Mouse (Mus musculus): ENCODE measurements at regions not wholly inside any gene's neighbourhood (a gene's known extent, or its start where the extent isn't known, plus 50 kb on each side); places are given as distances from the start of the nearest gene placed in this dataset.

GRCm38 (mm10) chr3:52197982-52198750 lies 70.0 kb upstream of the Foxo1 start:
- DNase-seq, result peak; percentile 50

GRCm38 (mm10) chr3:52198751-52199738 lies 69.1 kb upstream of the Foxo1 start:
- peak; percentile 27 for DNase-seq

- no peak for DNase-seq
Observed at GRCm38 (mm10) chr3:52200106-52200505, 68.0 kb upstream of the Foxo1 start.

- DNase-seq, result no peak
Observed at GRCm38 (mm10) chr3:52210556-52211302, 57.4 kb upstream of the Foxo1 start.

GRCm38 (mm10) chr3:52211303-52211695 lies 56.8 kb upstream of the Foxo1 start:
- DNase-seq, result no peak

- no peak for DNase-seq
Observed at GRCm38 (mm10) chr3:52214114-52214513, 54.0 kb upstream of the Foxo1 start.

- DNase-seq, result no peak
Observed at GRCm38 (mm10) chr3:52215083-52215482, 53.1 kb upstream of the Foxo1 start.

All from kidney, adult 9 months (tissue).